Mouse (Mus musculus) G1E (cell line): ENCODE results near the gene Gna12.

ENCODE experiments used
- CTCF ChIP-seq: IDR thresholded peaks from 2 replicates; pipeline ENCODE4 v1.5.1; 2012; ENCODE audit warnings: low read depth, low read length, inconsistent platforms, mixed read lengths
- GATA1 ChIP-seq: IDR thresholded peaks from 2 replicates; pipeline ENCODE4 v1.6.1; 2012; ENCODE audit warnings: borderline replicate concordance, low read length, inconsistent platforms, mixed read lengths
- GATA2 ChIP-seq: IDR thresholded peaks from 2 replicates; pipeline ENCODE4 v1.6.1; 2012; ENCODE audit warnings: low read depth, low read length, inconsistent platforms, borderline replicate concordance
- TAL1 ChIP-seq: conservative IDR thresholded peaks from 2 replicates; pipeline ENCODE4 v1.6.1; 2012; ENCODE audit warnings: low read depth, low read length, inconsistent platforms, mixed read lengths

DNA sequence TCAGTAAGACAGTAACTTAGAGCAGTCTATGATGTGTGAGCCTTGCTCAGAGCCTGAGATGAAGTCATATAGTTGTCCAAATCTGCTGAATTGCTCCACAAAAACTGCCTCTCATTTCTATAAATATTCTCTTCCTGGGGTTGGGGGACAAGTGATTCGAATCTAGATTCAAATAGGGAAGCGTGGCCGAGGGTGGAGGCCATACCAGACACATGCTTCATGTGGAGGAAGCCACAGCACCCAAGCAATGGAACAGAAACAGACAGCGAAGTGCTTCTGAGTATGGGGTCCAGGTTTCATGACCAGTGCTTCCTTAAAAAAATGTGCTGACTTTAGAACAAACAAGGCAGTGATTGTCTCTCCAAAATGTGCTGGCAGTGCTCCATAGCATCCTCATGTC is 11.7 kb upstream of the Gna12 start:
- TF ChIP-seq CTCF, result no peak
- no peak for TF ChIP-seq GATA1
- TF ChIP-seq GATA2, result no peak
- TF ChIP-seq TAL1, result no peak
